Mouse (Mus musculus) bone marrow macrophage, adult 2 months (primary cell): Measurements from ENCODE around the gene Fsd1.

Experiments
- CTCF ChIP-seq: IDR thresholded peaks from 2 replicates; pipeline ENCODE4 v1.5.1; 2012; ENCODE audit warnings: low read depth, mild to moderate bottlenecking, low read length, moderate library complexity
- POLR2A ChIP-seq: IDR thresholded peaks from 2 replicates; pipeline ENCODE4 v1.6.1; 2012; ENCODE audit warnings: mild to moderate bottlenecking, low read depth, low read length, borderline replicate concordance

- TF ChIP-seq CTCF (no peak), POLR2A (no peak)
These were observed 9.0 kb upstream of the Fsd1 start for GRCm38 (mm10) chr17:55977301-55977700.
